Mouse (Mus musculus) heart, embryonic 12.5 days (tissue): ENCODE measurements around the gene Hao2. TPM values are rescaled to one million over a fixed set of nuclear protein-coding genes. Genes with fewer than 3 reads are reported as not detected.

Experiments used
- ATAC-seq: fragments of 200-750 bp; cut with Nextera tagmentation; 2 replicates; pipeline ENCODE4 v1.8.0; 2017; ENCODE audit warnings: moderate TSS enrichment, moderate library complexity; ENCODE audit not compliant: insufficient number of reproducible peaks, low FRiP score
- H3K27ac ChIP-seq: fragments of 300-500 bp; sonication (generic); 2 replicates; pipeline ENCODE4 v1.5.1; 2016; ENCODE audit warnings: mild to moderate bottlenecking, moderate library complexity; ENCODE audit not compliant: poor library complexity, severe bottlenecking
- H3K27me3 ChIP-seq: fragments of 300-500 bp; sonication (generic); replicated peaks from 2 replicates; pipeline ENCODE4 v1.6.1; 2016; ENCODE audit warnings: mild to moderate bottlenecking, moderate library complexity
- H3K36me3 ChIP-seq: fragments of 300-500 bp; sonication (generic); 2 replicates; pipeline ENCODE4 v1.6.1; 2016; ENCODE audit warnings: mild to moderate bottlenecking, moderate library complexity
- H3K4me1 ChIP-seq: fragments of 300-500 bp; sonication (generic); replicated peaks from 2 replicates; pipeline ENCODE4 v1.6.1; 2016; ENCODE audit warnings: mild to moderate bottlenecking
- H3K4me2 ChIP-seq: fragments of 300-500 bp; sonication (generic); 2 replicates; pipeline ENCODE4 v1.6.1; 2016; ENCODE audit warnings: mild to moderate bottlenecking, moderate library complexity
- H3K4me3 ChIP-seq: fragments of 300-500 bp; sonication (generic); 2 replicates; pipeline ENCODE4 v1.5.1; 2016; ENCODE audit warnings: mild to moderate bottlenecking
- H3K9ac ChIP-seq: fragments of 300-500 bp; sonication (generic); 2 replicates; pipeline ENCODE4 v1.6.1; 2016; ENCODE audit warnings: mild to moderate bottlenecking, moderate library complexity
- H3K9me3 ChIP-seq: fragments of 300-500 bp; sonication (generic); replicated peaks from 2 replicates; pipeline ENCODE4 v1.6.1; 2016; ENCODE audit warnings: mild to moderate bottlenecking, moderate library complexity
- WGBS: fragments of 180-500 bp; shearing (Covaris S2); methylation state at CpG from one replicate; pipeline ENCODE4 v1.1.7; 2016; 5-methylcytosine and 5-hydroxymethylcytosine counted together
- polyA plus RNA-seq: library from polyadenylated mRNA; unstranded; fragments of >200 nt; fragmentation: Nextera tagmentation; extraction: Ambion mirVana; gene quantifications from 2 replicates; pipeline ENCODE4 v1.2.1, GENCODE M21; 2016

Hao2 gene
- polyA plus RNA-seq, 1 experiment from 2014 or later = 0.08 TPM

DNA sequence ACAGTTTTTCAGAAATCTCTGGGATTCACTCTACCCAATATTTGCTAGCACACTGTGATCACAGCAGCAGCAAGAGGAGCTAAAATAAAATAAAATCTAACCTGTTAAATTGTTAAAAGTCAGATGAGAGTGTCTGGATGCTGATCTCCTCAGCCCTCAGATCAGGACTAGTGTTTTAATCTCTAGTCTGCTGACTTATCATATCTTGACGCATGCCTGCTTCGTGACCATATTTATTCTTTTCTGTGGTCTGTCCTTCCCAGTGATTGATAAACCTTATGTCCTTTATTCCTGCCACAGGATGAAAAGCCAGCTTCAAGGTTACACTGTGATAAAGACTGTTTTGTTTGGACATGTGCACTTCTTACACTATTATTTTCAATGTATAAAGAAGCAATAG is 35.0 kb downstream of the Hao2 start:
- Histone ChIP-seq H3K27ac (peak overlapping the region; percentile 56), H3K27me3 (peaks cover 7% of the 10 kb centered on the region; the same call in 1 of the 2 replicates), H3K9me3 (no peaks in the 10 kb centered on the region), H3K4me2 (no peak overlapping the region), H3K36me3 (no peaks in the 10 kb centered on the region), H3K9ac (no peak overlapping the region), H3K4me3 (no peak overlapping the region), H3K4me1 (peaks cover 22% of the 10 kb centered on the region)
- 24% methylated on average over 2 of the region's 2 CpGs for WGBS
- no peak for ATAC-seq

DNA sequence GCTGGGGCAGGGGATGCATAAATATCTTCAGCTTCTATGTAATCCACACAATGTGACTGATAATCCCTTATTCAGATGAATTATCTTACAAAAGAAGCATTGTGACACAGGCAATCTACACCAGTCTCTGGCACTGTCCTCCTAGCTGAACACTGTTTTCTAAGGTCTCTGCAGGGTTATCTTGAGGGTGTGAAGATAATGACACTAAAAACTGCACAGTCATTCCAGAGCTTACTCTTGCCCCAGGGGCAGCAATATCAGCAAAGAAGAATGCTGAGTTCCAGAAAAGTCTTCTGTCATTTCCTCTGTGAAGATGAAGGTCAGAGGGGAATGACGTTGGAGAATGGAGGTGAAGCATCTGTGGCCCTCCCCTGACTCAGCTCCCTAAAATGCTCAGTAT is 36.1 kb downstream of the Hao2 start:
- 8% methylated on average over 1 of the region's 1 CpGs for WGBS
- Histone ChIP-seq H3K27me3 (no peaks in the 10 kb centered on the region), H3K4me2 (no peak overlapping the region), H3K4me3 (no peak overlapping the region), H3K27ac (peak overlapping the region; percentile 62), H3K36me3 (no peaks in the 10 kb centered on the region), H3K4me1 (peaks cover 22% of the 10 kb centered on the region), H3K9me3 (no peaks in the 10 kb centered on the region), H3K9ac (no peak overlapping the region)
- peak; percentile 90 for ATAC-seq

DNA sequence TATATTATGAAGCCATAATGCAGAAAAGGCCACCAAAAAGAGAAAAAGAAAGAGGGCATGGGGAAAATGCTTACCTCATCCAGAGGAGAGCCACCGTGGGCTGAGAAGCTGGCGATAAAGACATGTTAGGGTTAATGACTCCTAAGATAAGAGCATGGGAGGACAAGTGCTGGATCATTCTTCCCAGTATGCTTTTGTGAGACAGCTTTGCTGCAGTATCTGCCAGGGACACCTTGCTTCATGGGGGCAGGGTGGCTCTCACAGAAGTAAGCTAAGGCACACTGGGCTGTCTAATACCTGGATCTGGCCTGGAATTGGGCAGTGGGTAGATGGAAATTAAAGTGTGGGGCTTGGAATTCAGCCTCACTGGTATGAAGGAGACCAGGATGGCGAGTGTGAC is 37.9 kb downstream of the Hao2 start:
- WGBS = 36% methylated on average over 3 of the region's 3 CpGs
- H3K9ac ChIP-seq = no peak overlapping the region

DNA sequence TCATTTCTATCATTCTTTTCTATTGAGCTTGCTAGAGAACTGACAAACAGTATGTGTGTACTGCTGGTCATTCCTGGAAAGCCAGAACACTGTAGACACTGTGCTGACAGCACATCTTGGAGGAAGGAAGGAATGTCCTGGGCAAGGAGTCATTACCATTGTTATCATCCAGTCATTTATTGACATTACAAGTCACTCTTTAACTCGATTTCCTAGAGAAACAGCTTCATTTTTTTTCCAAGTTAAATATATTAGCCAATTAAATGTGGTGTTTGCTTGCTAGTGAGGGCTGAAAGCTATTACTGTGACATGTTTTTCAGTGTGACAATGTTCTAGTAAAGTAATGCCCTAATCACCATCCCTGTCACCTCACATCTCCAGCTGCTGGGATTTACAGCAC is 39.4 kb downstream of the Hao2 start:
- 17% methylated on average over 1 of the region's 1 CpGs for WGBS
- Histone ChIP-seq H3K9ac (no peak overlapping the region), H3K4me1 (peaks cover 22% of the 10 kb centered on the region), H3K4me3 (no peak overlapping the region), H3K27ac (no peak overlapping the region), H3K4me2 (no peak overlapping the region), H3K9me3 (no peaks in the 10 kb centered on the region), H3K27me3 (no peaks in the 10 kb centered on the region), H3K36me3 (no peaks in the 10 kb centered on the region)
- no peak for ATAC-seq

More for the DNA sequence above, 37.9 kb downstream of the Hao2 start:
- peak; percentile 93 for ATAC-seq
- H3K4me2 ChIP-seq = no peak overlapping the region
- peaks cover 22% of the 10 kb centered on the region for H3K4me1 ChIP-seq
- H3K4me3 ChIP-seq = no peak overlapping the region
- H3K27me3 ChIP-seq = no peaks in the 10 kb centered on the region
- no peaks in the 10 kb centered on the region for H3K36me3 ChIP-seq
- H3K27ac ChIP-seq = peak overlapping the region; percentile 51; the same call in 1 of the 2 replicates
- no peaks in the 10 kb centered on the region for H3K9me3 ChIP-seq

DNA sequence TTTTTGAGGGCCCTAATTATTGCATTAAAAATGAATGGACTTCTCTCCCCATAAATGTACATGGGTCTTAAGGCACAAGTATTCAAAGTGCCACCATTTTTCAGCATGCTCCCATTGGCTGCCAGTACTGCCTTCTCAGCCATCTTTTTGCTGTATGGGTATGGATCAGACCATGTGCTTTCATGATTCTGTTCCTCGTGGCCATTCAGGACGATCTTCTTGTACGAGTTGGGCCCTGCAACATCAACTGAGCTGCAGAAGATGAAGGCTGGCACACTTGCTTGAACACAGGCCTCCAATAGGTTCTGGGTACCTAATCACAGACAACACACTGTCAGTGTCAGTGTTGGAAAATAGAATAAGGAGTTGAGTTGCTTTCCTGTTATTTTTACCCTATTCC is 40.0 kb downstream of the Hao2 start:
- Histone ChIP-seq H3K36me3 (no peaks in the 10 kb centered on the region), H3K4me3 (no peak overlapping the region), H3K27ac (no peak overlapping the region), H3K9ac (no peak overlapping the region), H3K9me3 (no peaks in the 10 kb centered on the region), H3K4me1 (peaks cover 22% of the 10 kb centered on the region), H3K4me2 (no peak overlapping the region), H3K27me3 (no peaks in the 10 kb centered on the region)
- no peak for ATAC-seq
- WGBS = 89% methylated on average over 3 of the region's 3 CpGs

DNA sequence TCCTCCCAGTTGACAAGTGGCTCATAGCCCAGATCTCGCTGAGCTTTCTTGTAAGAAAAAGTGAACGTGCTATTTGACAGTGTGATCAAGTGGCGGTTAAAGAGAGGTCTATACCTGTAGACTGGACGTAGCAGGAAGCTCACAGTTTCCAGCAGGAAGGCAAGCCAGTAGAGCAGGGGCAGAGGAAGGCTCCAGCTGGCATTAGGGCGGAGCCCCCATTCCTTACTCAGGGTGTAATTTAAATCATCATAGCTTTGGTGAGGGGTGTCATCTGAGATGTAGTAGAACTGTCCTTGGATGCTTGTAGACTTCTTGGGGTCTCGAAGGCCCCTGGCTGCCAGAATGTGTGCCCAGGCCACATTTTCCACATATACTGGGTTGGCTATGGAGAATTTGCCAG is 40.4 kb downstream of the Hao2 start:
- Histone ChIP-seq H3K4me1 (peaks cover 17% of the 10 kb centered on the region), H3K36me3 (no peaks in the 10 kb centered on the region), H3K27me3 (no peaks in the 10 kb centered on the region), H3K4me3 (no peak overlapping the region), H3K27ac (no peak overlapping the region), H3K4me2 (no peak overlapping the region), H3K9me3 (no peaks in the 10 kb centered on the region), H3K9ac (no peak overlapping the region)
- WGBS = 87% methylated on average over 6 of the region's 6 CpGs
- ATAC-seq = no peak

DNA sequence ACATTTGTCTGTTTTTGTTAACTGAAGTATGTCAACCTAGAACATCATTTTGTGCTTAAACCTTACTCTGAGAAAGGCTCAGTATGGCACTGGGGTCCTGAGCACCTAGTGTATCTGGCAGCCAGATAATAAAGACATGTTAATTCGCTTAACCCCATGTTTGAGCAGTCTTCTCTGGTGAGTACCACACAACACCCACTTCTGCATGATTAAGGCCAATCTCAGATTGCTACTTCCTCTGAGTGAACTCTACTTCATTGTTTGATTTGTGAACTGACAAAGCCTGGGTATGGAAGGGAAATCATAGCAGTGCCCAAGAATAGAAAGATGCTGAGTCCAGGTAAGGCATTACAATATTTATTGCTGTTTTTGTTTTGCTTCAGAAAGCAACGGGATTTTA is 41.2 kb downstream of the Hao2 start:
- Histone ChIP-seq H3K4me2 (no peak overlapping the region), H3K36me3 (no peaks in the 10 kb centered on the region), H3K4me3 (no peak overlapping the region), H3K9me3 (no peaks in the 10 kb centered on the region), H3K4me1 (peaks cover 10% of the 10 kb centered on the region), H3K9ac (no peak overlapping the region), H3K27me3 (no peaks in the 10 kb centered on the region), H3K27ac (no peak overlapping the region)
- 82% methylated on average over 2 of the region's 2 CpGs for WGBS
- ATAC-seq = no peak

DNA sequence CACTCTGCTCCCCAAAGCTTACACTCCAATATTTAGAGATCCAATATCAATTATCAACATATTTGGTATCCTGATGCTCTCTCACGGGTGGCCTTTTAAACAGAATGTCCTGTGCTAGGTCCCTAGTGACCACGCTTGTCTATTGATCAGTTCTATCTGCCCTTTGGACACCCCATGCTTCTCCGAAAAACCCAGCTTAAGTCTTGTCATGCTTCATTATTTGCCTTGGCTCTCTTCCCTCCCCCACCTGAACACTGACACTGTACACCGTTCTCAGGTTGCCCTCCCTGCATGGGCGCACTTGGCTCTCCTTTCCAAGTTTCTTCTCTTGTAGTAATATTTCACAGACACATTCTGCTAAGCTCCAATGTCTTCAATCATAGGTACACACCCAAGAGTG is 42.8 kb downstream of the Hao2 start:
- H3K4me1 ChIP-seq = peaks cover under 1% of the 10 kb centered on the region; the same call in 1 of the 2 replicates
- no peak overlapping the region for H3K9ac ChIP-seq
- no peak for ATAC-seq
- 85% methylated on average over 5 of the region's 5 CpGs for WGBS
- no peaks in the 10 kb centered on the region for H3K9me3 ChIP-seq
- H3K36me3 ChIP-seq = no peaks in the 10 kb centered on the region
- no peak overlapping the region for H3K4me2 ChIP-seq
- no peaks in the 10 kb centered on the region for H3K27me3 ChIP-seq
- no peak overlapping the region for H3K27ac ChIP-seq
- no peak overlapping the region for H3K4me3 ChIP-seq

DNA sequence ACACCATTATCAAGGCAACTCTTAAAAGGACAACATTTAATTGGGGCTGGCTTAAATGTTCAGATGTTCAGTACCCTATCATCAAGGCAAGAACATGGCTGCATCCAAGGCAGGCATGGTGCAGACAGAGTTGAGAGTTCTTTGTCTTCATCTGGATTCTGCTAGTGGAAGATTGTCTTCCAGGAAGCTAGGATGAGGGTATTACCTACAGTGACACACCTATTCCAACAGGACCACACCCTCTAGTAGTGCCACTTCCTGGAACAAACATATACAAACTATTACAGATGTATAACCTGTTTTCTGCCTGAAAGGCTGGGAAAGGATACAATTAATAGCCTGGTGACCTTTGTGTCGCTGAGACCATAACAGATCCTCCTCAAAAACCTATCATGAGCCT is 44.1 kb downstream of the Hao2 start:
- Histone ChIP-seq H3K27me3 (no peaks in the 10 kb centered on the region), H3K4me3 (no peak overlapping the region), H3K9ac (no peak overlapping the region), H3K4me2 (no peak overlapping the region), H3K27ac (no peak overlapping the region), H3K4me1 (no peaks in the 10 kb centered on the region), H3K36me3 (no peaks in the 10 kb centered on the region), H3K9me3 (no peaks in the 10 kb centered on the region)
- peak; percentile 63; the same call in 1 of the 2 replicates for ATAC-seq
- 86% methylated on average over 1 of the region's 1 CpGs for whole genome bisulfite sequencing

Other genes with a start within 250 kb of the Hao2 start
- 0.12 TPM in 1 of 2 replicates, not detected in the other for gene Hsd3b2, start 168.7 kb downstream of the Hao2 start, polyA plus RNA-seq
- not detected in 2 replicates for gene Hsd3b3, start 130.1 kb downstream of the Hao2 start, polyA plus RNA-seq
- gene Hsd3b6, start 78.8 kb downstream of the Hao2 start, polyA plus RNA-seq = 135 and 143 TPM in 2 replicates
- 1.8 and 2.1 TPM in 2 replicates for gene Hsd3b1, start 33.4 kb downstream of the Hao2 start, polyA plus RNA-seq
- gene Wars2, start 247.8 kb upstream of the Hao2 start, polyA plus RNA-seq = 8.5 and 9.1 TPM in 2 replicates